Mouse (Mus musculus) embryonic stem cell, embryonic (primary cell): ENCODE results near the gene Ints11.

ENCODE experiments used
- CTCF ChIA-PET, 4 experiments: fragments of 300-600 bp in 2 of 4; fragments of 350-600 bp in 2 of 4; sonication (Branson Sonifier 250); formaldehyde crosslinking; loops; one replicate each; lab custom pipeline; 2022; ENCODE audit warnings: inconsistent platforms in 2 of 4; lab: Charles Lee
- POLR2A ChIA-PET, 4 experiments: fragments of 300-600 bp in 2 of 4; fragments of 350-600 bp in 2 of 4; sonication (Branson Sonifier 250); formaldehyde crosslinking; loops; one replicate each; lab custom pipeline; 2022; ENCODE audit warnings: antibody characterized with exemption in 4 of 4, inconsistent platforms in 1 of 4; lab: Charles Lee

The Ints11 gene

DNA sequence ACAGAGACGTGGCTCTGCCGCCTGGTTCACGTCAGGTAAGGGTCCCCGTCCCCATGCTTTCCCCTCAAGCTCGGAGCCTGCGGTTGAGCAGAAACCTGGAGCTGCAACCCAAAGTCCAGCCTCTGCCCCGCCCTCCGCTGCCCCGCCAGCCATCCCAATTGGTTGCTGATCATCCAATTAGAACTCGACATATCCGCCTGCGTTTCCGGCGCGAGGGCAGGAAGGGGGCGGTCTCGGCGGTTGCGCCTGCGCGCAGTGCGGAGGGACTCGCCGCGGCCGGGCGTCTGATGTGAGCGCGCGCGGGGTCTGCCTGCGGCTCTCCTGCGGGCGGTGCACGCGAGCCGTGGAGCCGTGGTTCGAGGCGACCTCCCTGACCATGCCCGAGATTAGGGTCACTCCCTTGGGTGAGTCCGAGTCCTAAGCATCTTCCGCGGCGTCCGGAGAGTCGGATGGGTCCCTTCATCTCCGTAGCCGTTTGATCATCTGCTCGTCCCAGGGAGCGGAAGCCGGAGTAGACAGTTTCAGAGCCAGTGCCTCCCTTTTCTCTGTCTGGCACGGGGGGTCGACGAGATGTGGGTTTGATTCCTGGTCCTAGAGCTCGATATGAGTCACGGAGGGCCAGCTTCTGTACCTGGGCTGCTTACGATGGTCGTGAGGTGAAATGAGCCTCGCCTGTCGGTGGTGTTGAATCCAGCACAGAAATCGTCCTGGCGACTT is at the start of gene Ints11, which contains the start of gene Cptp:
Gene Ints11 (plus strand): TSS at position 230 of the 717 bp plus-strand sequence.
Gene Cptp (minus strand): TSS at position 124 of the 717 bp plus-strand sequence.
- CTCF ChIA-PET = interaction anchor here in 2 of 4 experiments (0.5 to 1.7 kb wide), 7 partner anchors 10 to 99 kb away, joined by 3 to 7 read pairs (median 4); no protein-coding TSS in a partner anchor
- POLR2A ChIA-PET = interaction anchor here (0.6 to 3.3 kb wide), 44 partner anchors 8 to 332 kb away, joined by 3 to 16 read pairs (median 4); partner anchors contain the start of genes 9430015G10Rik (in 1 of the 4), Acap3 (in 1 of the 4), Atad3a (in 1 of the 4) and Ccnl2 (in 1 of the 4)

DNA sequence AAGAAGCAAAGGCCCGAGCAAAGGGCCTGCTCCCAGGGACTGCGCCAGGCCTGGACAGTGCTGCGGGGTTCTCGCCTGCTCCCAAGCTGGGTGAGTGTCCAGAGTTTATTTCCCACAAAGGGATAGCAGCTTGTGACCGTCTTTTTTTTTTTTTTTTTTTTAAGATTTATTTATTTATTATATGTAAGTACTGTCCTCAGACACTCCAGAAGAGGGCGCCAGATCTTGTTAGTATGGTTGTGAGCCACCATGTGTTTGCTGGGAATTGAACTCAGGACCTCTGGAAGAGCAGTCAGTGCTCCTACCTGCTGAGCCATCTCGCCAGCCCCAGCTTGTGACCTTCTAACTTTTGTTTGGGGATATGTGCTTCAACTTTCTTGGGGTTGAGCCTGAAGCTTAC is 48.3 kb upstream of the Ints11 start:
- CTCF ChIA-PET = interaction anchor here in 2 of 4 experiments (0.6 to 0.8 kb wide), 6 partner anchors 13 to 485 kb away, joined by 3 to 13 read pairs (median 4); no protein-coding TSS in a partner anchor
- POLR2A ChIA-PET = interaction anchor here in 2 of 4 experiments (0.6 to 12.6 kb wide), 4 partner anchors 10 to 271 kb away, joined by 3 to 236 read pairs (median 9); partner anchors contain the start of genes Aurkaip1 (in 1 of the 2), Ccnl2 (in 1 of the 2) and Mrpl20 (in 1 of the 2)

- ChIA-PET POLR2A (interaction anchor here in 3 of 4 experiments (0.6 to 12.6 kb wide), 14 partner anchors 10 to 222 kb away, joined by 3 to 236 read pairs (median 5); partner anchors contain the start of genes Ccnl2 (in 2 of the 3), Acap3 (in 1 of the 3), Mrpl20 (in 1 of the 3) and Mxra8 (in 1 of the 3)), CTCF (interaction anchor here in 2 of 4 experiments (0.5 to 2.2 kb wide), 3 partner anchors 10 to 81 kb away, joined by 4 to 6 read pairs (median 5); partner anchors contain the start of gene Ccnl2 (in 1 of the 2))
These were observed 45.9 kb upstream of the Ints11 start for GRCm38 (mm10) chr4:155823443-155823842.

DNA sequence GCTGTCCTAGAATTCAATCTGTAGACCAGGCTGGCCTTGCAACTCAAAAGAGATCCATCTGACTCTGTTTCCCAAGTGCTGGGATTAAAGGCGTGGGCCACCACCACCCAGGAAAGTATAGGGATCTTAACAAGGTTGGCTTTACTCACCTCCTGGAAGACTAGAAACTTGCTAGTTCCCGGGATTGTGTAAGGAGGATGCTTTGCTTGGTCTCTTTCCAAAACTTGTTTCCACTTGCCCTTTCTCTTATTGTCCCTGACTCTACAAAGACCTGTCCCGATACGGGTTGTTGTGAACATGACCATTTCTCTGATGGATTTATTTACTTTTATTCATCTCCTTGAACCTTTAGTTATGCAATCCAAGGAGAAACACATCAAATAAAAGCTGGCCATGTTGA is 39.5 kb upstream of the Ints11 start:
- POLR2A ChIA-PET = interaction anchor here in 1 of 4 experiments (1.2 to 12.6 kb wide), 5 partner anchors 8 to 126 kb away, joined by 4 to 236 read pairs (median 15); partner anchors contain the start of genes Ccnl2, Mrpl20 and Ssu72
- CTCF ChIA-PET = no interaction called here

DNA sequence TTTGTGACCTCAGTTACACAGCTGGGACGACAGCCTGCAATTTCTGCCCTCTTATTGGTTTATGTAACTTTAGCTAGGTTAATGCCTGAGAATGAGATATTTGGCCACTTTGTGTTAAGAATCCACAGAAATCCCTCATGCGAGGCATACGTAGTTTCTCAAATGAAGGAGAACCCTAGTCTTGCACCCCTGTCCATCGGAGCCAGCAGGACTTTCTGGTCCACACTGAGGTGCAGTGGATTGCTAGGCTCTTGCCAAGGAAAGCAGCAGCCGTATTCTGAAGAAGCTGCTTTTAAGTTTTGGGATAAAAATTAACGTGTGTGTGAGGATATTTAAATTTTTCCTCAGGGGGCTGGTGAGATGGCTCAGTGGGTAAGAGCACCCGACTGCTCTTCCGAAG is 38.8 kb upstream of the Ints11 start:
- ChIA-PET POLR2A (interaction anchor here in 1 of 4 experiments (1.2 to 12.6 kb wide), 5 partner anchors 9 to 127 kb away, joined by 4 to 236 read pairs (median 15); partner anchors contain the start of genes Ccnl2, Mrpl20 and Ssu72), CTCF (interaction anchor here in 2 of 4 experiments (0.5 to 0.6 kb wide), 2 partner anchors 33 to 201 kb away, joined by 3 to 7 read pairs; no protein-coding TSS in a partner anchor)

- ChIA-PET CTCF (interaction anchor here in 3 of 4 experiments (0.6 to 1.8 kb wide), 6 partner anchors 10 to 318 kb away, joined by 3 to 8 read pairs (median 4); partner anchors contain the start of gene Mrpl20 (in 1 of the 3)), POLR2A (interaction anchor here in 3 of 4 experiments (0.6 to 12.6 kb wide), 21 partner anchors 9 to 373 kb away, joined by 3 to 236 read pairs (median 4); partner anchors contain the start of genes Ccnl2 (in 2 of the 3), Mrpl20 (in 2 of the 3), 9430015G10Rik (in 1 of the 3) and Acap3 (in 1 of the 3))
These were observed 38.1 kb upstream of the Ints11 start, which contains the start of gene Aurkaip1 for GRCm38 (mm10) chr4:155831205-155831766. TSS of gene Aurkaip1 (plus strand) at chr4:155831272.

- POLR2A ChIA-PET = interaction anchor here in 3 of 4 experiments (0.6 to 12.6 kb wide), 20 partner anchors 9 to 372 kb away, joined by 3 to 236 read pairs (median 4); partner anchors contain the start of genes Ccnl2 (in 2 of the 3), Mrpl20 (in 2 of the 3), 9430015G10Rik (in 1 of the 3) and Acap3 (in 1 of the 3)
- CTCF ChIA-PET = interaction anchor here in 3 of 4 experiments (0.6 to 1.8 kb wide), 5 partner anchors 10 to 319 kb away, joined by 3 to 8 read pairs (median 4); partner anchors contain the start of gene Mrpl20 (in 1 of the 3)
These were observed 37.5 kb upstream of the Ints11 start for GRCm38 (mm10) chr4:155831831-155832230.

- POLR2A ChIA-PET = interaction anchor here in 3 of 4 experiments (0.9 to 12.6 kb wide), 13 partner anchors 8 to 115 kb away, joined by 3 to 236 read pairs (median 6); partner anchors contain the start of genes Ccnl2 (in 2 of the 3), Acap3 (in 1 of the 3), Cptp (in 1 of the 3) and Ints11 (in 1 of the 3)
- CTCF ChIA-PET = interaction anchor here in 2 of 4 experiments (0.9 to 1.8 kb wide), 4 partner anchors 9 to 30 kb away, joined by 3 to 8 read pairs (median 4); partner anchors contain the start of gene Mrpl20 (in 1 of the 2)
These were observed 37.0 kb upstream of the Ints11 start for GRCm38 (mm10) chr4:155832321-155832720.

GRCm38 (mm10) chr4:155833234-155833633 is 36.1 kb upstream of the Ints11 start:
- ChIA-PET POLR2A (interaction anchor here in 3 of 4 experiments (0.7 to 4.2 kb wide), 32 partner anchors 8 to 402 kb away, joined by 3 to 19 read pairs (median 4); partner anchors contain the start of genes Acap3 (in 2 of the 3), Ccnl2 (in 2 of the 3), Dvl1 (in 2 of the 3) and Pusl1 (in 2 of the 3)), CTCF (interaction anchor here in 3 of 4 experiments (0.6 to 1.6 kb wide), 35 partner anchors 8 to 276 kb away, joined by 3 to 13 read pairs (median 4); partner anchors contain the start of genes 9430015G10Rik (in 1 of the 3), Acap3 (in 1 of the 3), Cptp (in 1 of the 3) and Dvl1 (in 1 of the 3))

- CTCF ChIA-PET = interaction anchor here (0.5 to 1.6 kb wide), 46 partner anchors 8 to 276 kb away, joined by 3 to 13 read pairs (median 4); partner anchors contain the start of genes Mrpl20 (in 2 of the 4), 9430015G10Rik (in 1 of the 4), Acap3 (in 1 of the 4) and Cptp (in 1 of the 4)
- POLR2A ChIA-PET = interaction anchor here (0.6 to 4.2 kb wide), 38 partner anchors 8 to 585 kb away, joined by 3 to 19 read pairs (median 4); partner anchors contain the start of genes Acap3 (in 2 of the 4), Ccnl2 (in 2 of the 4), Dvl1 (in 2 of the 4) and Pusl1 (in 2 of the 4)
These were observed 35.5 kb upstream of the Ints11 start for GRCm38 (mm10) chr4:155833836-155834235.

DNA sequence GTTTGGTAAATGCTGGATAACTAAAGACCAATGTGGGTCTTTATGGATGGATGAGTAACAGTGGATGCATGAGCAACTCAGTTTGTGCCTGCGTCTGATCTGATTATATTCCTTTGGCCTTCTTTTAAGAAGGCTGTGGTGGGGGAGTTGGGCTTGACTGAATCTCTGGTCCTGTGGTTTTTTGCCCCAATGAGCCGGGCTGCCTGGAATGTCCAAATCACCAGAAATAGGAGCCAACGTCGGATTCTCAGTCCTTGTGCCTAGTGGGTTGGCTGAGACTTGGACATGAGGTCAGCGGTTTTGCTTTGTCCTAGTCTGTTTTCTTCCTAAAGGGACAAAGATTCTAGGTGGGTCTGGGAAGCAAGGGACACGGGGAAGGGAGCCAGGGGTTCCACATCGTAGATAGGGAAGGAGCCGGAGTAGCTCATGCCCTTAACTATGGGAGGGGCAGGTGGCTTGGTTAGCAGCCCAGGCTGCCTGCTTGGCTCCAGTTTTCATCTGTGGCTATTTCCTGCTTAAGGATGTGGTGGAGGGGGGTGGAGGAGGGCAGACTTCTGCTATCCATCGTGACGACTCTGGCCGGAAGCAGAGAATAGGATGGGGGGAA is 31.8 kb upstream of the Ints11 start:
- CTCF ChIA-PET = no interaction called here
- POLR2A ChIA-PET = interaction anchor here in 1 of 4 experiments (0.7 kb wide), 1 partner anchor 10 kb away, joined by 11 read pairs; no protein-coding TSS in a partner anchor

DNA sequence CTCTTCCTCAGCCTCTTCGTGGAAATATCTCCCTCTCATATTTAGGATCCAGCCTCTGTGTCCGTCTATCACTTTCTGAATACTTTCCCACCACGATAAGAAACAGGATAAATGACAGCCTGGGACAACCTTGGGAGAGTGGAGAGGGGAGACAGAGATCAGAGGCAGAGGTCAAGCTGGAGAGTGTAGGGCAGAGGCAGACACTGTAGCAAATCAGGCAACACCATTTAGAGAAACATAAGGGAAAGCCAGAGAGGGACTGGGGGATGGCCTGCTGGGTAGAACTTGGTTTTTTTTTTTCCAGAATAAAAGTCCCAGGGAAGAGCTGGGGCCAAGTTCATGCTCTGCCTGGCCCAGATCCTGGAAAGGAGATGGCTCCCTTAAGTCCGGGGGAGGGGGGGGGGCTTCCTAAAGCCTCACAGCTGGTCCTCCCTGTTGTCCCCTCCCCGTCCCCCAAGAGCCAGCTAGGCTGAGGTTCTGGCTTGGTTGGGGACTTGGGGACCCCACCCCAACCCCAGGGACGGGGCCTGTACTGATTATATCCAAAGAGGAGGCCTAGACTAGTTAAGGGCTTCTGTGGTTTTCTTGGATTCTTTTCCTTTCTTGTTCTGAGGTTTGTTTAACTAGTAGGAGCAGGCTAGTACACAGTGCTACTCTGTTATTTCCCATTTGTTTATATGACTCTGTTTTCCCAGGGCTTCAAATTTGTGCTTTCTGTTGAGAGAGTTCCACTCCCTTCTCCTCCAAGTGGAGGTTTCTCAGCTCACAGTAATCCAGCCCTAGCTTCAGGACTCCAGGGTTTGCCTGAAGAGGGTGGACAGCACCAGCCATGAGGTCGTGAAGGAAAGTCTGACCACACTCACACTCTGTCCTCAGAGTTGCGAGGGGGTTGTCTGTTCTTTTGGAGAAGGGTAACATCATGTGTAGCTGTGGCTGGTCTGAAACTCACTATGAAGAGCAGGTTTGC is 30.9 kb upstream of the Ints11 start:
- ChIA-PET POLR2A (interaction anchor here in 2 of 4 experiments (0.7 to 2.0 kb wide), 10 partner anchors 9 to 354 kb away, joined by 3 to 7 read pairs (median 4); partner anchors contain the start of genes Ccnl2 (in 2 of the 2), B3galt6 (in 1 of the 2), Cptp (in 1 of the 2) and Ints11 (in 1 of the 2)), CTCF (interaction anchor here in 1 of 4 experiments (1.2 to 1.7 kb wide), 2 partner anchors 66 to 116 kb away, joined by 3 read pairs; no protein-coding TSS in a partner anchor)

DNA sequence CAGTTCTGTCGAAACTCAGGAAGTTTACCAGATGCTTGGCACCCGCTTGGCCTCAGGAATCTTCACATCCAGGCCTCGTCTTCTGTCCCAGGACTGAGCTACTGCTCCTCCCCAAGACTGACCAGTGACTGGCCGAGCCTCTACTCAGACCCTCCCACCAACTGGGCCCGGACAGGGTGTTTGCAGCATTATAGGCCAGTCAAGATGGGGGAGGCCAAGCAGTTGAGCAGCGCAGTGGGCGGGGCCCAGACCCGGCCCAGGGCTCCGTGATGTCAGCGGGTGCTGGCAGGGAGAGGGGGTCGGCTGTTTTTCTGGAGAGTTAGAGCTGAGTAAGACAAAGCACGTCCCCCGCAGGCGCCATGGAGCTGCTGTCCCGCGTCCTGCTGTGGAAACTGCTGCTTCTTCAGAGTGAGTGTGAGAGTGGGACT is 29.8 kb upstream of the Ints11 start, which contains the start of gene Mxra8:
Gene Mxra8 (plus strand): TSS at position 198 of the 428 bp plus-strand sequence.
- ChIA-PET POLR2A (interaction anchor here (0.7 to 2.1 kb wide), 15 partner anchors 8 to 353 kb away, joined by 3 to 12 read pairs (median 4); partner anchors contain the start of genes Ccnl2 (in 2 of the 4), Aurkaip1 (in 1 of the 4), B3galt6 (in 1 of the 4) and C1qtnf12 (in 1 of the 4)), CTCF (interaction anchor here in 1 of 4 experiments (1.2 to 1.7 kb wide), 2 partner anchors 65 to 117 kb away, joined by 3 read pairs; no protein-coding TSS in a partner anchor)
